Mouse (Mus musculus) midbrain, embryonic 11.5 days (tissue): Measurements from ENCODE around the gene Klk1b3. TPM values are rescaled to one million over a fixed set of nuclear protein-coding genes. Genes with fewer than 3 reads are reported as not detected.
"Not testable (repeated sequence)": the region's sequence is repeated elsewhere in the genome, so short reads cannot be mapped to it uniquely, and the experiment has no call there.

ENCODE experiments used
- ATAC-seq: fragments of 200-750 bp; cut with Nextera tagmentation; 2 replicates; pipeline ENCODE4 v1.8.0; 2017; ENCODE audit warnings: moderate TSS enrichment, moderate library complexity; ENCODE audit not compliant: low FRiP score
- DNase-seq: peaks from one replicate; pipeline ENCODE4 v3.0.0; 2015; ENCODE audit warnings: low spot score; ENCODE audit errors: missing footprints
- H3K27ac ChIP-seq: fragments of 300-500 bp; sonication (generic); 2 replicates; pipeline ENCODE4 v1.5.1; 2014; ENCODE audit warnings: low read depth, low read length
- H3K27me3 ChIP-seq: fragments of 300-500 bp; sonication (generic); 2 replicates; pipeline ENCODE4 v1.6.1; 2014; ENCODE audit warnings: mild to moderate bottlenecking, low read length, moderate library complexity, mixed read lengths; ENCODE audit not compliant: control insufficient read depth, insufficient read depth
- H3K36me3 ChIP-seq: fragments of 300-500 bp; sonication (generic); 2 replicates; pipeline ENCODE4 v1.6.1; 2014; ENCODE audit warnings: mild to moderate bottlenecking, low read length, moderate library complexity, mixed read lengths; ENCODE audit not compliant: control insufficient read depth, insufficient read depth
- H3K4me1 ChIP-seq: fragments of 300-500 bp; sonication (generic); 2 replicates; pipeline ENCODE4 v1.6.1; 2014; ENCODE audit warnings: low read length; ENCODE audit not compliant: control insufficient read depth, insufficient read depth
- H3K4me2 ChIP-seq: fragments of 300-500 bp; sonication (generic); 2 replicates; pipeline ENCODE4 v1.6.1; 2014; ENCODE audit warnings: mild to moderate bottlenecking, moderate library complexity
- H3K4me3 ChIP-seq: fragments of 300-500 bp; sonication (generic); 2 replicates; pipeline ENCODE4 v1.5.1; 2014; ENCODE audit warnings: low read depth, low read length
- H3K9ac ChIP-seq: fragments of 300-500 bp; sonication (generic); 2 replicates; pipeline ENCODE4 v1.6.1; 2014; ENCODE audit warnings: low read length
- H3K9me3 ChIP-seq: fragments of 300-500 bp; sonication (generic); 2 replicates; pipeline ENCODE4 v1.6.1; 2016; ENCODE audit warnings: low read length; ENCODE audit not compliant: control insufficient read depth
- WGBS: fragments of 180-500 bp; shearing (Covaris S2); extraction: QIAGEN DNeasy Blood & Tissue Kit; methylation state at CpG from one replicate; pipeline ENCODE4 v1.1.7; 2014; 5-methylcytosine and 5-hydroxymethylcytosine counted together
- polyA plus RNA-seq: library from polyadenylated mRNA; unstranded; fragments of >200 nt; fragmentation: Nextera tagmentation; extraction: Ambion mirVana; gene quantifications from 2 replicates; pipeline ENCODE4 v1.2.1, GENCODE M21; 2014

Gene Klk1b3
- polyA plus RNA-seq, 1 experiment from 2014 or later = not detected

DNA sequence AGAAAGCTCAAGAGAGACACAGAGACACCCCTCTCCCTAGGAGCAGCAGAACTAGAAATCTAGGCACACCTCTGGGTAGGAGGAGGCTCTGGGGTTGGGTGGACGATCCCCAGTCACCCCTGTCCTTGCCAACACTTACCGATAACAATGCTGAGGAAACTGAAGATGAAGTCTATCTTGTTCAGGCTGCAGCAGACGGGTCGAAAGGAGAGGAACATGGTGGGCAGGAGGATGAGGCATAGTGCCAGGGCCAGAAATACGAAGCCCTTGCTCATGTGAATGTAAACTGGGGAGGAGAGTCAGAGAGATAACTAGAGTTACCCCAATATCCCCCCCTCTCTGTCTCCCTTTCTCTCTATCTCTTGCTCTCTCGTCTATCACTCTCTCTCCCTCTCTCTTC is 24.3 kb downstream of the Klk1b3 start:
- H3K27me3 ChIP-seq, H3K4me2 ChIP-seq, ATAC-seq, H3K9ac ChIP-seq, H3K36me3 ChIP-seq, H3K4me1 ChIP-seq, DNase-seq, H3K4me3 ChIP-seq, H3K27ac ChIP-seq, H3K9me3 ChIP-seq: not testable (repeated sequence)
- WGBS = 86% methylated on average over 6 of the region's 6 CpGs

DNA sequence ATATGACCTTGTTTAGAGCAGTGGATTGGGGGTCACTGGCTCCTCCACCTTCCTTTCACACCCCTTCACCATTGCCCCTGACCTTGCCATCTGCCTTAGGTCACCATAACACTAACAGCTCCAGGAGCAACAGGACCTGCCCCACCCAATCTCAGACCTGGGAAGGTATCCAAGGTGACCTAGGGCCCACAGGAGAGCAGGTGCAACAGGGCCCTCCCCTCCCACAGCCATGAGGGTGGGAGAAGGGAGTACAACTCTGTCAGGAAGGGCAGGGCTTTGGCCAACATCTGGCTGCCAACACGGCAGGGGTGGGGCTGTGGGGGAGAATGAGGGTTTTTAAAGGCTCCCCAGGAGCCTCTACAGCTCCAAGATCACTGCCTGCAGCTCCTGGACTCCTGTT is 27.1 kb downstream of the Klk1b3 start, which contains the start of gene Klk1:
TSS of gene Klk1 (plus strand) at position 285 of the 400 bp plus-strand sequence.
- H3K4me2 ChIP-seq = no peak within 1 kb of the TSS
- DNase-seq = no peak
- no peak within 1 kb of the TSS for H3K27ac ChIP-seq
- H3K9ac ChIP-seq = no peak within 1 kb of the TSS
- no peaks in the 10 kb centered on the region for H3K4me1 ChIP-seq
- no peak within 1 kb of the TSS for H3K4me3 ChIP-seq
- H3K27me3 ChIP-seq = no peaks in the 10 kb centered on the region
- H3K36me3 ChIP-seq = no peaks in the 10 kb centered on the region
- no peak for ATAC-seq
- H3K9me3 ChIP-seq = no peaks in the 10 kb centered on the region
- WGBS = 50% methylated on average over 1 of the region's 1 CpGs

DNA sequence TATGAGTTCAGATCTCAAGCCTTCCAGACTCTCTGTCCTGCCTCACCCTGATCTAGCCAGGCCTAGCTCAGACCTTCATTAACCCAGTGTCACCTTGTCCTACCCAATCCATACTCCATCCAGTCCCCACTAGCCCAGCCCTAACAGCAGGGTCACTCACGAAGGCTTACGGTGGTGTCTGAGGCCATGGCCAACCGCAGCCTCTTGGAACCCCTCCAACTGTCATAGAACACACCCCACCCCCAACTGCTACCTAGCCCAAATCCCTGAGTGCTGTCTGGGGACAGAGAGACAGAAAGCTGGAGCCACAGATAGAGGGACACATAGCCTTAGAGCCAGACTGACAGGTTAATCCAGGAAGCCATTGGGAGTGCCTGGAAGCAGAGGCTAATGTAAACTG is 37.9 kb downstream of the Klk1b3 start, which contains the start of gene Gm36864:
TSS of gene Gm36864 (plus strand) at position 269 of the 400 bp plus-strand sequence.
- Histone ChIP-seq H3K9me3 (no peaks in the 10 kb centered on the region), H3K4me3 (no peak within 1 kb of the TSS), H3K36me3 (no peaks in the 10 kb centered on the region), H3K4me2 (no peak within 1 kb of the TSS), H3K4me1 (no peaks in the 10 kb centered on the region), H3K27ac (no peak within 1 kb of the TSS), H3K27me3 (no peaks in the 10 kb centered on the region), H3K9ac (no peak within 1 kb of the TSS)
- ATAC-seq (no peak), DNase-seq (peak; percentile 72)
- 94% methylated on average over 3 of the region's 3 CpGs for WGBS

DNA sequence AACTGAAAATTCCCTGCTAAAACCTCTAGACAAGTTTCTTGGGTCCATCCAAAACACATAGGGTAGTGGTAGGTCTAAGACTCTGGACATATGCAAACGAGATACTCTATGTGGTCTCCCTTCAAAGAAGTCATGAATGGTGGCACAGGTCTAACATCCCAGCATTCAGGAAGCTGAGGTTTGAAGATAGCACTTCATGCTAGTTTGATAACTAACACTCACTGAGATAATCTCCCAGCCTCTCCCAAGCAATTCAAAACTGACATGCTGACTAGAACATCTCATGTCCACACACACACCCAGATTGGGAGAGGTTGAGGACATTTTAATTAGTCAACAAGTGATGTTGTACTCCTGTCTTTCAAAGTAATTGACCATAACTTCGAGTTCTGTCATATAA is 41.9 kb downstream of the Klk1b3 start:
- DNase-seq (no peak), ATAC-seq (no peak)
- no peak overlapping the region for H3K4me3 ChIP-seq
- no peaks in the 10 kb centered on the region for H3K36me3 ChIP-seq
- no peak overlapping the region for H3K9ac ChIP-seq
- H3K27me3 ChIP-seq = no peaks in the 10 kb centered on the region
- 64% methylated on average over 2 of the region's 2 CpGs for WGBS
- H3K4me2 ChIP-seq = no peak overlapping the region
- H3K4me1 ChIP-seq = no peaks in the 10 kb centered on the region
- no peaks in the 10 kb centered on the region for H3K9me3 ChIP-seq
- no peak overlapping the region for H3K27ac ChIP-seq

DNA sequence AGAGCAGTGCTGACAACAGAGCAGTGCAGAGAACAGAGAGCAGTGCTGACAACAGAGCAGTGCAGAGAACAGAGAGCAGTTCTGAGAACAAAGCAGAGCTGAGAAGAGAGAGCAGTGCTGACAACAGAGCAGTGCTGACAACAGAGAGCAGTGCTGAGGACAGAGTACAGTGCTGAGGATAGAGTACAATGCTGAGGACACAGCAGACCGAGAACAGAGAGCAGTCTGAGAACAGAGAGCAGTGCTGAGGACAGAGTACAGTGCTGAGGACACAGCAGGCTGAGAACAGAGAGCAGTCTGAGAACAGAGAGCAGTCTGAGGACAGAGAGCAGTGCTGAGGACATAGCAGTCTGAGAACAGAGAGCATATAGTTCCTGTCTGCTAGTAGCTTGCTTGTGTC is 42.7 kb downstream of the Klk1b3 start:
- Histone ChIP-seq H3K9me3 (no peaks in the 10 kb centered on the region), H3K4me2 (no peak overlapping the region), H3K36me3 (no peaks in the 10 kb centered on the region), H3K4me1 (peaks cover 4% of the 10 kb centered on the region; the same call in 1 of the 2 replicates), H3K27ac (no peak overlapping the region), H3K9ac (no peak overlapping the region), H3K4me3 (no peak overlapping the region), H3K27me3 (no peaks in the 10 kb centered on the region)
- DNase-seq = no peak
- WGBS = 63% methylated on average over 1 of the region's 1 CpGs
- no peak for ATAC-seq

DNA sequence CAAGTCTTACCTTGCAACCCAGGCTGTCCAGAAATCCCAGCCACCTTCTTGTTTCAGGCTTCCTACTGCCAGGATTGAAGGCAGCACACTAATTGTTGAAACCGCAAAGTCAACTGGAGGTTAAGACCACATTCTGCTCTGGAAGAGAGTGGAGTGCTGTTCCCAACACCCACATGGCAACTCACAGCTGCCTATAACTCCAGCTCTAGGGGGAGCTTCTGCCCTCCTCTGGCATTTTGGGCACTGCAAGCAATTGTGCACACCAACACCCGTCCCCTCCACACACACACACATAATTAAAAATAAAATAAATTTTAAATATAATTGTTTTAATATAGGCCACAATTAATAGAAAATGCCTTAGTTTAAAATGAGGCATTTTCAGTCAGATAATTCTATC is 43.2 kb downstream of the Klk1b3 start:
- no peak overlapping the region for H3K4me3 ChIP-seq
- no peak overlapping the region for H3K4me2 ChIP-seq
- DNase-seq (peak; percentile 4), ATAC-seq (no peak)
- 68% methylated on average over 2 of the region's 2 CpGs for WGBS
- H3K27ac ChIP-seq = no peak overlapping the region
- no peak overlapping the region for H3K9ac ChIP-seq
- H3K27me3 ChIP-seq = no peaks in the 10 kb centered on the region
- peaks cover 4% of the 10 kb centered on the region; the same call in 1 of the 2 replicates for H3K4me1 ChIP-seq
- no peaks in the 10 kb centered on the region for H3K9me3 ChIP-seq
- H3K36me3 ChIP-seq = no peaks in the 10 kb centered on the region

DNA sequence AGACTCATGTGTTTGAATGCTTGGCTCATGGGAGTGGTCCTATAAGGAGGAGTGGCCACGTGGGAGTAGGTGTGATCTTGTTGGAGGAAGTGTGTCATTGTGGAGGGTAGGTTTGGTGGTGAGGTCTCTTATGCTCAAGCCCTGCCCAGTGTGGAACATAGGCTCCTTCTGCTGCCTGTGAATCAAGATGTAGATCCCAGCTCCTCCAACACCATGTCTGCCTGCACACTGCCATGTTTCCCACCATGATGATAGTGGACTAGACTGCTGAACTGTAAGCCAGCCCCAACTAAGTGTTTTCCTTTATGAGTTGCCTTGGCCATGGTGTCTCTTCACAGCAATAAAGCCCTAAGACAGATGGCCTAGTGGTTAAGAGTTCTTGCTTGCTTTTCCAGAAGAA is 46.1 kb downstream of the Klk1b3 start:
- 29% methylated on average over 1 of the region's 1 CpGs for WGBS
- H3K9ac ChIP-seq = no peak overlapping the region
- H3K9me3 ChIP-seq = no peaks in the 10 kb centered on the region
- ATAC-seq (no peak), DNase-seq (peak; percentile 76)
- no peaks in the 10 kb centered on the region for H3K27me3 ChIP-seq
- no peak overlapping the region for H3K27ac ChIP-seq
- H3K4me1 ChIP-seq = peaks cover 11% of the 10 kb centered on the region; the same call in 1 of the 2 replicates
- H3K4me2 ChIP-seq = no peak overlapping the region
- no peak overlapping the region for H3K4me3 ChIP-seq
- no peaks in the 10 kb centered on the region for H3K36me3 ChIP-seq

DNA sequence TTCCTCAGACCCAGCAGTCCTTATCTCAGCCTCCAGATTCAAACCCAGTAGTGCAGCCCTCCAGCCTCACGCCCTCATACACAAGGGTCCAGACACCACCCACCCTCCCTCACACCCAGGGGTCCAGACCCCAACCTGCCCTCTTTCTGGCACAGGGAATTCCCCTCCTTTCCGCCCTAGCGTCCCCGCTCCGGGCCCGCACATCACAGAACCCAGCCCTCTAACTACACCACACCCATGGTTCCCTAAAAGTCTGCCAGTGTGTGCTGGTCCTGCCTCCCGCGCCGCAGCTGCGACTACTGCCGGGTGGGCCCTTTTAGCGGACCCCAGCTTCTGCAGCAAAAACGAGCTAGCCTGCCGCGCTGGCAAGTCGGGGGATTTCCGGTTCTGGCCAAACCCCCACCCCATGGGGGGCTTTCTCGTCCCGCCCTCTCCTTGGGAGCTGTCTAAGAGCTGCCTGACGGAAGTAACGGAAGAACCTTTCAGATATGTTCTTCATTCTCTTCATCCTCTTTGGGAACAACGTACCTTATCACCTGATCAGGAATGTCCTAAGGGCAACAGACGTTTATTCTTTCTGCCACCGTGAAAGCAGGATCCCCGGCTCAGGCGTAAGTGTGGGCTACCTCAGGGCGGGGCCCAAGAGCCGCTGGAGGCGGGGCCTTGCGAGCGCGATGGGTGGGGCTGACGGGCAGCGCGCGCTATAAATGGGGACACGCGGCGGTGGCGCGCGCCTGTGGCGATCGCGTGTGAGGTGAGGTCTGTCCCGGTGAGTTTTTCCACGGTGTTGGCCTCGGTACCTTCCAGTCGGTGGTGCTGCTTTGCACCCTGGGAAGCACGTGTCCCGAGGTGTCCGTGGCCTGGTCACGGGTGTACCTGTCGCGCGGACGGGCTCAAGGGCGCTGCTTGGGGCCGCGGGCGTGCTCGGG is 48.3 kb downstream of the Klk1b3 start, which contains the start of the genes 1700028J19Rik and 2410002F23Rik:
TSS of gene 1700028J19Rik (minus strand) at position 641 of the 929 bp plus-strand sequence.
TSS of gene 2410002F23Rik (plus strand) at position 668 of the 929 bp plus-strand sequence.
- H3K4me2 ChIP-seq = peak within 1 kb of the TSS; percentile 57
- peaks cover 12% of the 10 kb centered on the region; the same call in 1 of the 2 replicates for H3K36me3 ChIP-seq
- under 1% methylated on average over 62 of the region's 62 CpGs for WGBS
- peak within 1 kb of the TSS; percentile 95 for H3K9ac ChIP-seq
- no peaks in the 10 kb centered on the region for H3K27me3 ChIP-seq
- peak within 1 kb of the TSS; percentile 77 for H3K27ac ChIP-seq
- H3K4me1 ChIP-seq = peaks cover 11% of the 10 kb centered on the region; the same call in 1 of the 2 replicates
- H3K4me3 ChIP-seq = peak within 1 kb of the TSS; percentile 91
- peak; percentile 99 for DNase-seq
- no peaks in the 10 kb centered on the region for H3K9me3 ChIP-seq
- ATAC-seq = peak; percentile 88

DNA sequence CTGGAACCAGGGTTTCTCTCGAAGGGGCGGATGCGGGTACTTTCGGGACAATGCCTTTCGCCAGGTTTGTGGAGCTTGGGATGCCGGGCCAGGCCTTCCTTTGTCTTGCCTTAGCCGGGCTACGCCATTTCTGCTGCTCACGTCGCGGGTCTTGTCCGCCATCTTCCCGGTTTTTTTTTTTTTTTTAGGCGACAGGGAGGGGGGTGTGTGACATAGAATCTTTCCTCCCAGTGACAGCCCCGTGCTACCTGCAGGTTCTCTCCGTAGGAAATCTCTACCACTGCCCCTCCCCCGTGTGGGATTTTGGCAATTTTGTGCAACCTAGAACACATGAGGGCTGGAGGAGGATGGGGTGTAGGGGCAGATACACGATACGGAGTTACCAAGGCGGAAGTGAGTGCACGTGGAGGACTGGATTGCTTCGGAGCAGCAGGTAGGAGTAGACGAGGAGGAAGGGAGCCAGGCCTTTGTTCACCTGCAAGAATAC is 49.0 kb downstream of the Klk1b3 start:
- H3K4me3 ChIP-seq = peak overlapping the region; percentile 91
- peaks cover 12% of the 10 kb centered on the region; the same call in 1 of the 2 replicates for H3K36me3 ChIP-seq
- under 1% methylated on average over 23 of the region's 23 CpGs for WGBS
- peak; percentile 27 for ATAC-seq
- peak; percentile 96 for DNase-seq
- H3K27me3 ChIP-seq = no peaks in the 10 kb centered on the region
- no peaks in the 10 kb centered on the region for H3K9me3 ChIP-seq
- H3K27ac ChIP-seq = peak overlapping the region; percentile 77
- peaks cover 11% of the 10 kb centered on the region; the same call in 1 of the 2 replicates for H3K4me1 ChIP-seq
- peak overlapping the region; percentile 57 for H3K4me2 ChIP-seq
- peak overlapping the region; percentile 95 for H3K9ac ChIP-seq
